Mouse (Mus musculus) CD4-positive, CD25-positive, alpha-beta regulatory T cell, adult 4 months (primary cell): ENCODE results near the gene Rsad1. TPM values are rescaled to one million over a fixed set of nuclear protein-coding genes. Genes with fewer than 3 reads are reported as not detected.
A peak's percentile ranks its signal among the peaks of the same experiment; 100 is the strongest.

Source experiments
- ATAC-seq: one replicate; pipeline ENCODE4 v1.8.0; 2017
- polyA plus RNA-seq, 2 experiments: library from polyadenylated mRNA; unstranded; fragments of 100-300 nt; shearing (Covaris generic); gene quantifications; one replicate each; pipeline ENCODE4 v1.2.1; 2017

Rsad1 gene
- 1 to 10 TPM in 1 of 2 experiments, under 1 TPM in 1; 0.78 to 1.7 TPM for polyA plus RNA-seq

DNA sequence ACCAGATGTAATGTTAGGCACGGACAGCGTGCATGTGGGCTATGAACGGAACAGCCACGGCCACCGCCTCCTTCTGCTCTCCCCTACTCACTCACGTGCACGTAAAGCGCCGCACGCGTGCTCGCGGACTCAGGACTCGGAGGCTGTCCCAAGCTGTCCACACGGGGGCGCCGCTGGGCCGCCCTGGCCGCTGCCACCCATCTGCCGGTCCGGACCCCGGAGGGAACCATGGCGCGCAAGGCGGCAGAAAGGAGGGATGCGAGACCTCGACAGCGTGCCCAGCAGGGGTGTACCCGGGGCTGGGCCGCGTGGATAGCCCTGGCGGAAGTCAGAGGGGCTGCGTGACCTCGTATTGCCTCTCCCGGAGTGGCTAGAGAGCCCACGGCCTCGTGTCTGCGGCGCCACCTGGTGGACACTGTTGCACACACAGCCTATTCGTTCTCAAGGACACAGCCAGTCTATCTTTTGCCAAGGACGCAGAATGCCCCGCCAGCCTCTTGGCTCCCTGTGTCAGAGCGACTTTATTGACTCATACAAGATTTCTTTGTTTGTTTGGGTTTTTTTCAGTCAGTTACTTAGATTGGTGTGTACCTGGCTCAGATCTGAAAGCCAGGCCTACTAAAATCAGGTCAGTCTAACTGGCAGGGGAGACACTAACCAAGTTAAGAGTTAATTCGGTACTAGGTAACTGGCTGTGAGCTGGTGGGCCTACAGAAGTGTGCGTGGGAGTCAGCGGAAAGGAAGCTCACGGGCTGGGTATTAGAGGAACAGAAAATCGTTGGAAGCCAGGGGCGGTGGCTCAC is at the start of gene Rsad1:
Gene Rsad1 (minus strand): TSS at position 368 of the 803 bp plus-strand sequence.
- ATAC-seq, result peak; percentile 88

DNA sequence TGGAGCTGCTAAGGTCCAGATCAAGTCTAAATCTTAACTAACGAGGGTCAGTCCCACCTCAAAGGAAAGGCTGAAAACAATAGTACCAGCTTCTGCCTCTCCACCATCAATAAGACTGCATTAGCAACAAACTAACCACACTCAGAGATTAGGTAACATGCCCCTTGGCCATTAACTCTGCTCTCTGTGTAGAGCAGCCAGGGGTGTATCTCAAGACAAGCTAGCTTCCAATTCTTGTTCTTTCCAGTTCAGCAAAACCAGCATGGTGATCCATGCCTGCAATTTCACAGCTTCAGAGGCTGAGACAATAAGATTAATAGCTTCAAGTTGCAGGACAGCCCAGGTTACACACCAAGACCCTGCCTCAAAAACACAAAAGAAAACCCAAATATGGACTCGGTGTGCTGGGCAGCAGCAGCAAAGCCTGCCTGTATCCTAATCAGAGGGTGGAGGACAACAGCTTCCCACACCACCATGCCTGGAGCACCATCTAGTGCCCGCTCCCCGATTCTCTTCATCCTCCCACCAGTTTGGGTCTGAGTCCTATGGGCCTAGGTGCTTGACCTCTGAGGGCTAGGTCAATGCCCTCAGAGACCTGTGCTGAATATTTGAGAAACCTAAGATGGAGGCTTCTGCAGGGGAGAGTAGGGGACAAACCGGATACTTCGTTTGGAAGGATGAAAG is 49.5 kb upstream of the Rsad1 start:
- no peak for ATAC-seq

DNA sequence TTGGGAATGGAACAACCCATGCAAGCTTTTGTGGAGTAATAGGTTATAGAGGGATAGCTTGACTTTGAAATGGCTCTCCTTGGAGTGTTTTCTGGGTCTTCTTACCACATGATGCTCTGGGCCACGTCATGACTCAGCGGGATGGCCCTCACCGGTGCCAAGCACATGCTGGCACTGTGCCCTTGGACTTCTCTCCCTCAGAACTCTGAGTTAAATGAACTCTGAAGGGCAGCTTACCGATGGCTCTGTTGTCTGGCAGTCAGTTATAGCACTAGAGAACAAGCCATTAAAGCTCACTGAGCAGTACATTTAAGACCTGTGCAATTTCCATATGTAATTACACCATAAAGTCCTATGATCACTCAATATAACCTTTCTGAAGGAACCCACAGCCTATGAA is 48.3 kb upstream of the Rsad1 start:
- no peak for ATAC-seq

DNA sequence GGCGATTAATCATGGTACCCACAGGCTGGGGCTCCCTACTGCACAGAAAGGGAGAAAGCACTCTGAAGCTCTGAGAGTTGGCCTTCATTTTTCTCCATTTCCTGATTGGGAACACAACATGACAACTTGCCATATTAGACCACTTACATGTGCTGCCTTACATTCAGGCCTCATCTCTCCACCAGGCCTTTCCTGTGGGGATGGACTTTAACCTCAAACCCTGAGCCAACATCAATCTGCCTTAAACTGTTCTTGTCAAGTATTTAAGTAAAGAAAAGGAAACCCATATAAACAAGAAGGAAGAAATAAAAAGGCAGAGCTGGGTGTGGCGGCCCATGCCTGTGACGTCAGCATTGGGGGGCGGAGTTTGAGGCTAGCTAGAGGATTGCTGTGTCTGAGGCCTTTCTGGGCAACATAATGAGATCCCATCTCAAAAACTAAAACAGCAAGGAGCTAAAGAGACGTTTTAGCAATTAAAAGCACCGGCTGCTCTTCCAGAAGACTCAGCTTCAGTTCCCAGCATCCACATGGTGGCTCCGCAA is 47.3 kb upstream of the Rsad1 start:
- no peak for ATAC-seq

- ATAC-seq, result no peak
Observed at GRCm38 (mm10) chr11:94587511-94587910, 38.5 kb upstream of the Rsad1 start.

- ATAC-seq, result no peak
Observed at GRCm38 (mm10) chr11:94585091-94585490, 36.0 kb upstream of the Rsad1 start.

- ATAC-seq, result no peak
Observed at GRCm38 (mm10) chr11:94580111-94580740, 31.2 kb upstream of the Rsad1 start.

GRCm38 (mm10) chr11:94576361-94576760 is 27.3 kb upstream of the Rsad1 start:
- ATAC-seq, result no peak

- ATAC-seq, result no peak
Observed at GRCm38 (mm10) chr11:94575036-94575435, 26.0 kb upstream of the Rsad1 start.

- no peak for ATAC-seq
Observed at GRCm38 (mm10) chr11:94574560-94574959, 25.5 kb upstream of the Rsad1 start.

DNA sequence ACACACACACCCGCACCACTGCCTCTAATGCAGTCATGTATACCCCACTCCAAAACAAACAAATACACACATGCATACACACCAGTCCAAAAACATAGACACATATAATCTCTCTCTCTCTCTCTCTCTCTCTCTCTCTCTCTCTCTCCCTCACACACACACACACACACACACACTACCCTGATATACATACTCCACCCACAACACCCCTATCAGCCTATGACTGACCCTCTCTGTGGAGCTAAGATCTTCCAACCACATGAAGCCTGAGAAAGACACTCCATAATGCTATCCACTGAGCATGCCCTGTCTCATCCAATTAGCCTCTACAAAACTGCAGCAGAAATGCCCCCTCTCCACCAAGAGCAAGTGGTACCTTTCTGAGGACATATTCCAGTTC is 22.8 kb upstream of the Rsad1 start:
- no peak for ATAC-seq

GRCm38 (mm10) chr11:94570612-94571011 is 21.6 kb upstream of the Rsad1 start:
- ATAC-seq, result no peak

GRCm38 (mm10) chr11:94567326-94567725 is 18.3 kb upstream of the Rsad1 start:
- ATAC-seq, result no peak

DNA sequence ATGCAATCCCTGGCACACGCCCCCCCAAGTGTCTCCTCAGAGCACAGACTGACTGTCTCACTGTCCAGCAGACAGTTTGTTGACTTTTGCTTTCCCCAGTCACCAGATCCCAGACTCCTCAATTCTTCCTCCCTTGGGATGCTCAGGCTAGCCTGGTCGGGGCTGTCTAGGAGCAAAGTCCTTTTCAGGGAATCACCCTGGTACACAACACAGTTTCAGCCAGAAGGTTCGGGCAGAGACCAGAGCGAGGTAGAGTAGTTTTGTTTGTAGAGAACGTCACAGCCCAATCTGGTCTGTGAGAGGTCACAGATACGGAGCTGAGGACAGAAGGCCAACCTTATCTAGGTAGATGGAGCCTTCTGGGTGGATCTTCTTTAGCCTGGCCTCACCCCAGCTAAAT is 17.5 kb upstream of the Rsad1 start:
- no peak for ATAC-seq

GRCm38 (mm10) chr11:94565151-94565479 is 16.1 kb upstream of the Rsad1 start:
- ATAC-seq, result peak; percentile 34

GRCm38 (mm10) chr11:94564437-94565150 is 15.5 kb upstream of the Rsad1 start, which contains the start of gene Chad:
Gene Chad (plus strand): TSS chr11:94565047.
- ATAC-seq, result peak; percentile 71

DNA sequence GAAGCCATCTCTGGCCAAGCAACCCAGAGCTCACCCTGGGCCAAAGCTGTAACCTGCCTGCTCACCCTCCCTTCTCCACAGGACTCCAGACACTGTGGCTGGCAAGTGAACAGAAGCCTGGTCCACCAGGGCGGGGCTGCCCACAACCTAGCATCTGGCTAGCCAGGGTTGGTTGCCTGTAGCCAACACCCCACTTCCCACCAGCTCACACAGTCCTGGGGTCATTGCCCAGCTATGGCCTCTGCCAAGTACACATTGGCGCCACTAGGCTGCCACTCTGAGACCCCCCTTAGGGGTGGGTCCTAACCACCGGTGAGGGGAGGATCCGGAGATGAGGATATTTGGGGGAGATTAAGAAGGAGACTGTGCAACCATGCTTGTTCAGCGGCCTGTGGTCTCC is 14.8 kb upstream of the Rsad1 start:
- ATAC-seq, result no peak

DNA sequence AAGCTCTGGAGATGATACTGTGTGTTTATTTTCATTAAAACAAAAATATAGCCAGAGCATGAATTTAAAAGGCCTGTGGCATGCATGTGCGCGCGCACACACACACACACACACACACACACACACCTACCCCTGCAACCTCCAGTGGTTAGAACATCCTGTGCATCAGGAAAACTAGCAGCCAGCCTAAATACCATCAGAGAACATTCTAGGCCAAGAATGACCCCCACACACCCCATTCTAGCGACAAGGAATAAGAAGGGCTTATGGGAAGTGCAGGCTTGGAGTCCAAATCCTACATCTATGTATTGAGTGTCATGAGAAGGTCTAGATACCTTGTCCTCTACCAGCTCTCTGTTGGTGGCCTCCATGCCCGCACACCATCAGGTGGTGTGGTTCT is 14.3 kb upstream of the Rsad1 start:
- ATAC-seq, result no peak

GRCm38 (mm10) chr11:94558226-94558625 is 9.2 kb upstream of the Rsad1 start:
- no peak for ATAC-seq

- no peak for ATAC-seq
Observed at GRCm38 (mm10) chr11:94550442-94550744, 1.3 kb upstream of the Rsad1 start.

DNA sequence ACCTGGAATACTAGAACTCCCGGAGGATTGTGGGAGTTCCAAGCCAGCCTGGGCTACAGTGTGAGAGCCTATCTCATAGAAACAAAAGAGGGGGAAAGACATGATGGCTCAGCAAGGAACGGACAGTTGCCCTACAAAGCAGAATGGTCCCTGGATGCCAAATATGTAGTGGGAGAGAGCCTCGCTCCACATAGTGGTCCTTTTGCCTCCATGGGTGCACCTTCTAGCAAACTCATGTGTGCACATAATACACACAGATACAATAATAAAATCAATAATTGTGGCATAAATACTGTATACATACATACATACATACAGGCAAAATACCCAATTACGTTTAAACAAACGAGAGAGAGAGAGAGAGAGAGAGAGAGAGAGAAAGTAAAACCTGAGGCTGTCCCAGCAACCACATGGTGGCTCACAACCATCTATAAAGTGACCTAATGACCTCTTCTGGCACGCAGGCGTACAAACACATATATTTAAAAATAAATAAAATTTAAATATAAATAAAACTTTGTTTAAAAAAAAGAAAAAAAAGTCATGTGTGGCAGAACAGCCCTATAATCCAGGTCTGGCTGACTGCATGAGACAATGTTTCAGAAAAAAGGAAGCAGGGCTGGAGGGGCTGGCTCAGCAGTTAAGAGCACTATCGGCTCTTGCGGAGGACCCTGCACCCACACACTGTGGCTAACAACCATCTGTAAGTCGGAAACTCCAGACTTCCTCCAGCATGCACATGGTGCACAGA is 811 bp upstream of the Rsad1 start:
- no peak for ATAC-seq
